Comparison of ENCODE assay signal across 21 mouse cellular contexts in the genomic region with DNA sequence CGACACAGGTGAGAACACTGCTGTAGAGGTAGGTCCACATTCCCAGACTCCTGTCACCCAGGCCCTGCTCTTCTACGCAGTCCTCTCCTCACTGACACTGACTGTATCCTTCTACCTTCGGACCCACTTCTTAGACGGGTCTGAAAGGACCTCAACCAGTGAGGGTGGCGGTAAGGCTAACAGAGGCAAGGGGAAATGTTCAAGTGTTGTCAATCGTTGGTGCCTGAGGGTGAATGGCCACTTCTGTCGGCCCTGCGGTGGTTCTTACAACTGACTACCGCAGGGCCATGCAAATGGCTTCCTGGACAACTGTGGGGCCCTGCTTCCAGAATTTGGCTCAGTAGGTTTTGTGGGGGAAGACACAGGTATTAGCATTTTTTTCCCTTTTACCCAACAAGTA.
"Had no signal": no experiment of that assay in that cellular context is flagged by ENCODE, and none has a peak within 500 bp of the region (broad histone marks: within the 10 kb centered on the region; RNA-seq: fewer than 3 reads in every experiment).

No protein-coding gene starts in this region.

- ATAC-seq: midbrain, embryonic 16.5 days had no signal

- H3K9me3 ChIP-seq: midbrain, embryonic 10.5 days; midbrain, embryonic 12.5 days; neural tube, embryonic 13.5 days; neural tube, embryonic 15.5 days; stomach, embryonic 15.5 days had no signal

- H3K27me3 ChIP-seq: midbrain, embryonic 12.5 days; neural tube, embryonic 13.5 days; neural tube, embryonic 15.5 days; stomach, embryonic 15.5 days had no signal

- H3K4me1 ChIP-seq: neural tube, embryonic 13.5 days; stomach, embryonic 15.5 days had no signal

- H3K27ac ChIP-seq: liver, embryonic 14.5 days; midbrain, embryonic 10.5 days; midbrain, embryonic 12.5 days; neural tube, embryonic 13.5 days; neural tube, embryonic 15.5 days; stomach, embryonic 15.5 days; stomach, postnatal 0 days had no signal

- DNase-seq: lung, adult 18-20 months; lung, postnatal 10 days; lung, postnatal 4 days; midbrain, embryonic 14.5 days; retina, postnatal 1 day; right cerebral cortex, adult 18-20 months; right cerebral cortex, postnatal 25 days; spleen, adult 18-20 months; thymus, adult 2 months; thymus, postnatal 25 days; thymus, postnatal 4 days had no signal

- H3K4me3 ChIP-seq: midbrain, embryonic 10.5 days; midbrain, embryonic 12.5 days; myocyte; neural tube, embryonic 13.5 days; neural tube, embryonic 15.5 days; stomach, embryonic 15.5 days had no signal

- H3K4me2 ChIP-seq: lung, embryonic 14.5 days; midbrain, embryonic 12.5 days; neural tube, embryonic 13.5 days; neural tube, embryonic 15.5 days; stomach, embryonic 15.5 days had no signal

- H3K9ac ChIP-seq: liver, embryonic 14.5 days; lung, embryonic 14.5 days; midbrain, embryonic 12.5 days; neural tube, embryonic 13.5 days; neural tube, embryonic 15.5 days; stomach, embryonic 15.5 days had no signal
